Mouse (Mus musculus): ENCODE data around the gene Slc9a9. TPM values are rescaled to one million over a fixed set of nuclear protein-coding genes. Genes with fewer than 3 reads are reported as not detected.

Slc9a9 gene
- polyA plus RNA-seq, 2 experiments: 1.1 to 1.3 TPM

GRCm38 (mm10) chr9:95105768-95106167 is 436.1 kb downstream of the Slc9a9 start:
- no peak for ATAC-seq (ENCODE audit: insufficient read depth)

GRCm38 (mm10) chr9:95109799-95110198 is 440.1 kb downstream of the Slc9a9 start:
- Histone ChIP-seq H3K36me3 (replicated peaks; ENCODE audit: control insufficient read depth, insufficient read depth, low read depth) (no peaks in the 10 kb centered on the region), H3K27ac (no peak overlapping the region), H3K4me1 (replicated peaks; ENCODE audit: control insufficient read depth in 2 of 2, insufficient read depth in 2 of 2, low read length in 1 of 2) (no peaks in the 10 kb centered on the region), H3K4me2 (ENCODE audit: low read depth) (no peak overlapping the region), H3K9ac (replicated peaks) (no peak overlapping the region), H3K9me3 (ENCODE audit: control insufficient read depth, low read length) (no peaks in the 10 kb centered on the region), H3K27me3 (ENCODE audit: control insufficient read depth, insufficient read depth, low read length) (no peaks in the 10 kb centered on the region), H3K4me3 (ENCODE audit: insufficient read depth in 1 of 2, low read depth in 2 of 2, low read length in 2 of 2) (no peak overlapping the region)
- TF ChIP-seq EP300 (IDR thresholded peaks at IDR 0.05; ENCODE audit: low read depth) (no peak), CTCF (IDR thresholded peaks at IDR 0.05; ENCODE audit: low read depth) (no peak)
- DNase-seq (ENCODE audit: low read depth in 3 of 3, low spot score in 3 of 3) (no peak), ATAC-seq (ENCODE audit: insufficient read depth) (no peak)

More at GRCm38 (mm10) chr9:95105768-95106167, 436.1 kb downstream of the Slc9a9 start:
- TF ChIP-seq EP300 (IDR thresholded peaks at IDR 0.05; ENCODE audit: low read depth): no peak
- TF ChIP-seq CTCF (IDR thresholded peaks at IDR 0.05; ENCODE audit: low read depth): no peak
- Histone ChIP-seq H3K27ac (no peak overlapping the region), H3K9ac (replicated peaks) (no peak overlapping the region), H3K36me3 (replicated peaks; ENCODE audit: control insufficient read depth, insufficient read depth, low read depth) (no peaks in the 10 kb centered on the region), H3K27me3 (ENCODE audit: control insufficient read depth, insufficient read depth, low read length) (no peaks in the 10 kb centered on the region), H3K4me3 (ENCODE audit: insufficient read depth in 1 of 2, low read depth in 2 of 2, low read length in 2 of 2) (no peak overlapping the region), H3K9me3 (ENCODE audit: control insufficient read depth, low read length) (no peaks in the 10 kb centered on the region), H3K4me1 (replicated peaks; ENCODE audit: control insufficient read depth in 2 of 2, insufficient read depth in 2 of 2, low read length in 1 of 2) (no peaks in the 10 kb centered on the region), H3K4me2 (ENCODE audit: low read depth) (no peak overlapping the region)
- WGBS (ENCODE audit: insufficient replicate concordance): 60% methylated on average over 6 of the region's 6 CpGs
- no peak for DNase-seq (ENCODE audit: low read depth in 3 of 3, low spot score in 3 of 3)

- no peak overlapping the region for H3K4me3 ChIP-seq (ENCODE audit: insufficient read depth in 1 of 2, low read depth in 2 of 2, low read length in 2 of 2)
- H3K4me1 ChIP-seq (replicated peaks; ENCODE audit: control insufficient read depth in 2 of 2, insufficient read depth in 2 of 2, low read length in 1 of 2): no peaks in the 10 kb centered on the region
- H3K36me3 ChIP-seq (replicated peaks; ENCODE audit: control insufficient read depth, insufficient read depth, low read depth): no peaks in the 10 kb centered on the region
- WGBS (ENCODE audit: insufficient replicate concordance): 55% methylated on average over 5 of the region's 5 CpGs
- H3K27me3 ChIP-seq (ENCODE audit: control insufficient read depth, insufficient read depth, low read length): no peaks in the 10 kb centered on the region
- no peak overlapping the region for H3K4me2 ChIP-seq (ENCODE audit: low read depth)
- no peak overlapping the region for H3K27ac ChIP-seq
- ATAC-seq (ENCODE audit: insufficient read depth) (no peak), DNase-seq (ENCODE audit: low read depth in 3 of 3, low spot score in 3 of 3) (no peak)
- no peaks in the 10 kb centered on the region for H3K9me3 ChIP-seq (ENCODE audit: control insufficient read depth, low read length)
- H3K9ac ChIP-seq (replicated peaks): no peak overlapping the region
- no peak for TF ChIP-seq EP300 (IDR thresholded peaks at IDR 0.05; ENCODE audit: low read depth)
- no peak for TF ChIP-seq CTCF (IDR thresholded peaks at IDR 0.05; ENCODE audit: low read depth)
Measured at GRCm38 (mm10) chr9:95110768-95111167, 441.1 kb downstream of the Slc9a9 start.

GRCm38 (mm10) chr9:95111732-95112131 is 442.0 kb downstream of the Slc9a9 start:
- WGBS (ENCODE audit: insufficient replicate concordance): 70% methylated on average over 1 of the region's 1 CpGs
- ATAC-seq (ENCODE audit: insufficient read depth) (no peak), DNase-seq (ENCODE audit: low read depth in 3 of 3, low spot score in 3 of 3) (no peak)

GRCm38 (mm10) chr9:95113157-95114135 is 443.7 kb downstream of the Slc9a9 start:
- 57% methylated on average over 12 of the region's 12 CpGs for WGBS (ENCODE audit: insufficient replicate concordance)
- H3K27ac ChIP-seq: no peak overlapping the region
- H3K9me3 ChIP-seq (ENCODE audit: control insufficient read depth, low read length): no peaks in the 10 kb centered on the region
- no peak overlapping the region for H3K9ac ChIP-seq (replicated peaks)
- no peak overlapping the region for H3K4me3 ChIP-seq (ENCODE audit: insufficient read depth in 1 of 2, low read depth in 2 of 2, low read length in 2 of 2)
- no peaks in the 10 kb centered on the region for H3K27me3 ChIP-seq (ENCODE audit: control insufficient read depth, insufficient read depth, low read length)
- DNase-seq (ENCODE audit: low read depth in 3 of 3, low spot score in 3 of 3) (no peak), ATAC-seq (ENCODE audit: insufficient read depth) (no peak)
- no peaks in the 10 kb centered on the region for H3K36me3 ChIP-seq (replicated peaks; ENCODE audit: control insufficient read depth, insufficient read depth, low read depth)
- TF ChIP-seq EP300 (IDR thresholded peaks at IDR 0.05; ENCODE audit: low read depth) (no peak), CTCF (IDR thresholded peaks at IDR 0.05; ENCODE audit: low read depth) (no peak)
- H3K4me2 ChIP-seq (ENCODE audit: low read depth): no peak overlapping the region
- no peaks in the 10 kb centered on the region for H3K4me1 ChIP-seq (replicated peaks; ENCODE audit: control insufficient read depth in 2 of 2, insufficient read depth in 2 of 2, low read length in 1 of 2)

More at GRCm38 (mm10) chr9:95111732-95112131, 442.0 kb downstream of the Slc9a9 start:
- Histone ChIP-seq H3K27ac (no peak overlapping the region), H3K9me3 (ENCODE audit: control insufficient read depth, low read length) (no peaks in the 10 kb centered on the region), H3K9ac (replicated peaks) (no peak overlapping the region), H3K27me3 (ENCODE audit: control insufficient read depth, insufficient read depth, low read length) (no peaks in the 10 kb centered on the region), H3K4me2 (ENCODE audit: low read depth) (no peak overlapping the region), H3K36me3 (replicated peaks; ENCODE audit: control insufficient read depth, insufficient read depth, low read depth) (no peaks in the 10 kb centered on the region), H3K4me1 (replicated peaks; ENCODE audit: control insufficient read depth in 2 of 2, insufficient read depth in 2 of 2, low read length in 1 of 2) (no peaks in the 10 kb centered on the region), H3K4me3 (ENCODE audit: insufficient read depth in 1 of 2, low read depth in 2 of 2, low read length in 2 of 2) (no peak overlapping the region)
- TF ChIP-seq CTCF (IDR thresholded peaks at IDR 0.05; ENCODE audit: low read depth): no peak
- no peak for TF ChIP-seq EP300 (IDR thresholded peaks at IDR 0.05; ENCODE audit: low read depth)
